Mouse (Mus musculus): ENCODE measurements around the gene Metap1. TPM values are rescaled to one million over a fixed set of nuclear protein-coding genes. Genes with fewer than 3 reads are reported as not detected.

The Metap1 gene
- total and polyA plus RNA-seq, 3 experiments, result 57.4 to 96.3 (median 71.0) TPM

DNA sequence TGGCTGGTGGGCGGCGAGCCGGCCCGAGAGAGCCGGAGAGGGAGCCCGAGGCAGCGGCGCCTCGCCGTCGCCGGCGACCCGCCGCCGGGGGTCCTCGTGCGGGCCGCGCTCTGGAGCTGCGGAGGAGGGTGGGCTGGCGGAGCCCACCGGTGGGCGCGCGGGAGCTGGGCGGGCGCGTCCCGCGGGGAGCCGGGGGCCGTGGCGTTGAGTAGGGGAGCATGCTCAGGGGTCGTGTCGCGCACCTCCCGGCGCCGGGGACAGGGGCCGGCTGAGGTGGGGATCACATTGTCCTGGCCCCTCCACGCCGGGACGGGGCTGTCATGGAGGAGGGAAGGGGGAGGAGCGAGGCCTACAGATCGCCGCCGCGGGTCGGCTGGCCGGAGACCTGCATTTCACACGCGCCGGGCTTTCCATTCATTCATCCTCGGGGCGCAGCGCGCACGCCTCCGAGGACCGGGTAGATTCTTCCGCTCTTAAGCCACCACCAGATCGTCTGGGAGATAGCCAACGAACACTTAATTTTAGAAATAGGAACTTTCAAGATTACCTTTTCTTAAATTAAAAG, 38.4 kb upstream of the Metap1 start:
- Histone ChIP-seq H3K27ac (ENCODE audit: control insufficient read depth, low read depth, low read length) (peak overlapping the region; percentile 86), H3K4me1 (ENCODE audit: control insufficient read depth in 1 of 2, insufficient read depth in 2 of 2, low read length in 2 of 2) (peaks cover 24 to 27% of the 10 kb centered on the region in 2 experiments), H3K79me2 (ENCODE audit: control insufficient read depth, insufficient read depth, low read length, poor library complexity) (peaks cover 57% of the 10 kb centered on the region), H3K9me3 (replicated peaks; ENCODE audit: insufficient read depth, low read length) (no peaks in the 10 kb centered on the region), H3K9ac (ENCODE audit: control insufficient read depth, low read depth, low read length, poor library complexity, severe bottlenecking) (peak overlapping the region; percentile 94), H3K27me3 (ENCODE audit: control insufficient read depth in 1 of 2, insufficient read depth in 2 of 2, low read length in 2 of 2) (no peaks in the 10 kb centered on the region), H3K36me3 (ENCODE audit: control insufficient read depth in 1 of 2, insufficient read depth in 2 of 2, low read length in 2 of 2) (peaks cover 0 to 44% of the 10 kb centered on the region in 2 experiments; a peak in 3 of 4 replicates), H3K4me3 (ENCODE audit: control insufficient read depth in 1 of 2, insufficient read depth in 1 of 2, low read depth in 2 of 2, low read length in 2 of 2) (peak overlapping the region; percentile 91 to 97)
- TF ChIP-seq HCFC1 (IDR thresholded peaks at IDR 0.05; ENCODE audit: low read depth, low read length) (peak; percentile 53; the same call in 1 of the 2 replicates), CTCF (IDR thresholded peaks at IDR 0.05 in 2 of 3, conservative IDR thresholded peaks at IDR 0.05 in 1 of 3; ENCODE audit: control insufficient read depth in 1 of 3, insufficient read depth in 1 of 3, low read depth in 2 of 3, low read length in 3 of 3, poor library complexity in 1 of 3, severe bottlenecking in 1 of 3) (no peak), JUND (IDR thresholded peaks at IDR 0.05; ENCODE audit: low read depth, low read length) (no peak), MEF2A (IDR thresholded peaks at IDR 0.05; ENCODE audit: extremely low read depth, insufficient replicate concordance, low read depth, low read length, poor library complexity, severe bottlenecking) (no peak), KAT2A (conservative IDR thresholded peaks at IDR 0.05; ENCODE audit: low read depth, low read length) (no peak), GABPA (IDR thresholded peaks at IDR 0.05; ENCODE audit: low read depth, low read length) (no peak), MAX (IDR thresholded peaks at IDR 0.05; ENCODE audit: low read length) (peak; percentile 51; the same call in 1 of the 2 replicates), ZC3H11A (IDR thresholded peaks at IDR 0.05; ENCODE audit: low read depth, low read length) (no peak), SIN3A (IDR thresholded peaks at IDR 0.05; ENCODE audit: low read length) (peak; percentile 87), ETS1 (IDR thresholded peaks at IDR 0.05; ENCODE audit: low read depth, low read length) (peak; percentile 55; the same call in 1 of the 2 replicates), RCOR1 (IDR thresholded peaks at IDR 0.05; ENCODE audit: low read depth, low read length) (peak; percentile 17; the same call in 1 of the 2 replicates), POLR2A (IDR thresholded peaks at IDR 0.05; ENCODE audit: control insufficient read depth in 1 of 2, insufficient read depth in 1 of 2, low read depth in 1 of 2, low read length in 2 of 2, poor library complexity in 1 of 2) (peak in 1 of 2 experiments; percentile 17; a peak in 2 of 4 replicates), GATA1 (IDR thresholded peaks at IDR 0.05; ENCODE audit: low read depth, low read length) (peak; percentile 73; the same call in 1 of the 2 replicates), TAL1 (IDR thresholded peaks at IDR 0.05; ENCODE audit: low read length) (no peak), USF1 (IDR thresholded peaks at IDR 0.05; ENCODE audit: low read depth, low read length) (no peak), ZNF384 (IDR thresholded peaks at IDR 0.05; ENCODE audit: low read depth, low read length) (peak; percentile 63), ZMIZ1 (IDR thresholded peaks at IDR 0.05; ENCODE audit: low read depth, low read length) (no peak), POLR2AphosphoS5 (IDR thresholded peaks at IDR 0.05; ENCODE audit: borderline replicate concordance, low read depth, low read length) (no peak), SMC3 (IDR thresholded peaks at IDR 0.05; ENCODE audit: low read depth, low read length) (no peak), ELF1 (IDR thresholded peaks at IDR 0.05; ENCODE audit: low read depth, low read length) (no peak), CHD1 (IDR thresholded peaks at IDR 0.05; ENCODE audit: low read depth, low read length) (no peak), MYC (IDR thresholded peaks at IDR 0.05; ENCODE audit: low read depth, low read length) (peak; percentile 66; the same call in 1 of the 2 replicates), EP300 (IDR thresholded peaks at IDR 0.05; ENCODE audit: low read depth in 1 of 2, low read length in 2 of 2) (peak in 1 of 2 experiments; percentile 29; a peak in 1 of 4 replicates), CHD2 (IDR thresholded peaks at IDR 0.05; ENCODE audit: low read length) (no peak), MXI1 (IDR thresholded peaks at IDR 0.05; ENCODE audit: low read depth, low read length) (peak; percentile 93)
- peak; percentile 77 for DNase-seq (ENCODE audit: low read depth, low spot score)

Data from MEL (cell line).